In the genomic region with DNA sequence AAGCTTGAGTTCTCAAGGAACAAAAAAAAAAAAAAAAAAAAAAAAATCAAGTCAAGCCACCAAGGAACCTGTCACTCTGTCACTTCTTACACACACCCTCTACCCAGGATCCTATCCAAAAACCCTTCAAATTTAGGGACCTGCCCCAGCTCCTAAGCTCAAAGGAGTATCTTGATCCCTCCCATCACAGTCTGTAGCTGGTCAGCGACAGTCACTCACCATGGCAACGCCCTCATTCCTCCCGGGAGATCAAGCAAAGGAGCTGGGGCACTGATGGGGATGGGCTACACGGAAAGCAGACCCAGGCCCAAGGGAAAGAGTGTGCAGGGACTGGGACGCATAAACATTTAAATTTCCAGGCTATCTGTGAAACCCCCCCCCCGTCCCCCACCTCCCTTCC, we compare ENCODE assay signal across 10 mouse cellular contexts. TPM values are rescaled to one million over a fixed set of nuclear protein-coding genes. Genes with fewer than 3 reads are reported as not detected.
A peak's percentile ranks its signal among the peaks of the same experiment; 100 is the strongest.
DNase-seq lines count a peak whose midpoint lies in the region; ATAC-seq and TF ChIP-seq lines count a peak whose summit lies in the region.
"Had no signal": no experiment of that assay in that cellular context is flagged by ENCODE, and none has a peak within 500 bp of the region (broad histone marks: within the 10 kb centered on the region; RNA-seq: fewer than 3 reads in every experiment).

No protein-coding gene starts in this region.

- peaks cover 8% of the 10 kb centered on the region for H3K36me3 ChIP-seq in neural tube, embryonic 11.5 days (ENCODE audit: control insufficient read depth, insufficient read depth, low read length)
- peaks cover 41% of the 10 kb centered on the region for H3K36me3 ChIP-seq in limb, embryonic 12.5 days
- peaks cover 15% of the 10 kb centered on the region for H3K36me3 ChIP-seq in stomach, embryonic 15.5 days

- no peak overlapping the region for H3K9ac ChIP-seq in neural tube, embryonic 11.5 days (ENCODE audit: low read length)
- H3K9ac ChIP-seq in limb, embryonic 12.5 days (replicated peaks): peak overlapping the region; percentile 34; the same call in 1 of the 2 replicates
- no peak overlapping the region for H3K9ac ChIP-seq in stomach, embryonic 15.5 days

- H3K27ac ChIP-seq in cerebellum, adult 2 months (ENCODE audit: insufficient read depth, low read length): no peak overlapping the region
- H3K27ac ChIP-seq in neural tube, embryonic 11.5 days (ENCODE audit: low read depth, low read length): no peak overlapping the region
- 0 out of 2 replicates have a peak overlapping the region, but pooled peaks have one; percentile 90 for H3K27ac ChIP-seq in limb, embryonic 12.5 days
- peak overlapping the region; percentile 94 for H3K27ac ChIP-seq in stomach, embryonic 15.5 days

- WGBS in cerebellum, adult 2 months: 27% methylated on average over 6 of the region's 6 CpGs
- 4% methylated on average over 6 of the region's 6 CpGs for WGBS in neural tube, embryonic 11.5 days
- WGBS in limb, embryonic 12.5 days: 10% methylated on average over 6 of the region's 6 CpGs
- WGBS in stomach, embryonic 15.5 days: 12% methylated on average over 6 of the region's 6 CpGs

- no peak for TF ChIP-seq POLR2A in cerebellum, adult 2 months (IDR thresholded peaks at IDR 0.05; ENCODE audit: borderline replicate concordance, insufficient read depth, low read length)

- H3K4me2 ChIP-seq in neural tube, embryonic 11.5 days (ENCODE audit: low read depth): peak overlapping the region; percentile 90
- peak overlapping the region; percentile 93 for H3K4me2 ChIP-seq in limb, embryonic 12.5 days
- peak overlapping the region; percentile 91 for H3K4me2 ChIP-seq in stomach, embryonic 15.5 days

- no peaks in the 10 kb centered on the region for H3K27me3 ChIP-seq in cerebellum, adult 2 months (ENCODE audit: control insufficient read depth, insufficient read depth, low read length)
- H3K27me3 ChIP-seq in neural tube, embryonic 11.5 days (ENCODE audit: control insufficient read depth, insufficient read depth, low read length): peaks cover 6% of the 10 kb centered on the region; the same call in 1 of the 2 replicates
- H3K27me3 ChIP-seq in limb, embryonic 12.5 days: peaks cover 24% of the 10 kb centered on the region
- no peaks in the 10 kb centered on the region for H3K27me3 ChIP-seq in stomach, embryonic 15.5 days (replicated peaks)

- ATAC-seq in neural tube, embryonic 11.5 days (ENCODE audit: insufficient read depth, low FRiP score, low TSS enrichment): no peak
- ATAC-seq in limb, embryonic 12.5 days (ENCODE audit: insufficient number of reproducible peaks, insufficient read depth, low FRiP score, low TSS enrichment, low read depth): no peak
- ATAC-seq in stomach, embryonic 15.5 days (ENCODE audit: insufficient read depth, low FRiP score, low read depth): no peak
- ATAC-seq in CD4-positive, CD25-positive, alpha-beta regulatory T cell, adult 4 months: no peak

- H3K9me3 ChIP-seq in neural tube, embryonic 11.5 days (ENCODE audit: control insufficient read depth, low read length): no peaks in the 10 kb centered on the region
- H3K9me3 ChIP-seq in limb, embryonic 12.5 days: no peaks in the 10 kb centered on the region
- no peaks in the 10 kb centered on the region for H3K9me3 ChIP-seq in stomach, embryonic 15.5 days
- H3K9me3 ChIP-seq: megakaryocyte, embryonic 14.5 days had no signal

- no peak for TF ChIP-seq CTCF in cerebellum, adult 2 months (IDR thresholded peaks at IDR 0.05; ENCODE audit: borderline replicate concordance, insufficient read depth, low read depth, low read length)

- peaks cover 35% of the 10 kb centered on the region for H3K4me1 ChIP-seq in cerebellum, adult 2 months (ENCODE audit: control insufficient read depth, insufficient read depth, low read length)
- H3K4me1 ChIP-seq in neural tube, embryonic 11.5 days (ENCODE audit: control insufficient read depth, insufficient read depth, low read length): peaks cover 20% of the 10 kb centered on the region
- H3K4me1 ChIP-seq in limb, embryonic 12.5 days (replicated peaks): peaks cover 38% of the 10 kb centered on the region
- peaks cover 43% of the 10 kb centered on the region for H3K4me1 ChIP-seq in stomach, embryonic 15.5 days

- no peak for DNase-seq in cerebellum, adult 2 months
- no peak for DNase-seq in cerebellum, postnatal 36 days
- DNase-seq in neural tube, embryonic 11.5 days (ENCODE audit: low spot score): no peak
- DNase-seq in neural tube, embryonic 10.5 days (ENCODE audit: extremely low spot score, low spot score): no peak
- DNase-seq in right cerebral cortex, postnatal 10 days (ENCODE audit: low spot score in 2 of 2): no peak
- DNase-seq: spleen, adult 18-20 months had no signal

- H3K4me3 ChIP-seq in cerebellum, adult 2 months (replicated peaks; ENCODE audit: insufficient read depth, low read depth, low read length): peak overlapping the region; percentile 8
- H3K4me3 ChIP-seq in neural tube, embryonic 11.5 days (ENCODE audit: low read depth, low read length): peak overlapping the region; percentile 15; the same call in 1 of the 2 replicates
- H3K4me3 ChIP-seq in limb, embryonic 12.5 days (replicated peaks): 0 out of 2 replicates have a peak overlapping the region, but pooled peaks have one; percentile 95
- H3K4me3 ChIP-seq in stomach, embryonic 15.5 days (replicated peaks): no peak overlapping the region
- H3K4me3 ChIP-seq: megakaryocyte, embryonic 14.5 days had no signal

RNA-seq across cellular contexts. Expression of gene Fam171a2, which starts 2.7 kb away (rescaled TPM):
- 57.8 and 60.3 TPM in 2 replicates for polyA plus RNA-seq in cerebellum, adult 2 months (2012; rRNA removed)
- 11.6 and 12.0 TPM in 2 replicates for polyA plus RNA-seq in neural tube, embryonic 11.5 days (2014; fragmentation: Nextera tagmentation; extraction: Ambion mirVana)
- polyA plus RNA-seq in limb, embryonic 12.5 days (2016; fragmentation: Nextera tagmentation; extraction: Ambion mirVana): 9.7 and 10.7 TPM in 2 replicates
- 5.5 and 6.1 TPM in 2 replicates for polyA plus RNA-seq in stomach, embryonic 15.5 days (2015; fragmentation: Nextera tagmentation; extraction: Ambion mirVana)
- polyA plus RNA-seq in CD4-positive, CD25-positive, alpha-beta regulatory T cell, adult 4 months (2017; shearing (Covaris generic)): not detected

RNA-seq across cellular contexts. Expression of gene Grn, which starts 14.7 kb away (rescaled TPM):
- polyA plus RNA-seq in cerebellum, adult 2 months (2012; rRNA removed): 58.4 TPM in 2 replicates
- 54.2 and 54.8 TPM in 2 replicates for polyA plus RNA-seq in neural tube, embryonic 11.5 days (2014; fragmentation: Nextera tagmentation; extraction: Ambion mirVana)
- 101 and 106 TPM in 2 replicates for polyA plus RNA-seq in limb, embryonic 12.5 days (2016; fragmentation: Nextera tagmentation; extraction: Ambion mirVana)
- polyA plus RNA-seq in stomach, embryonic 15.5 days (2015; fragmentation: Nextera tagmentation; extraction: Ambion mirVana): 155 and 161 TPM in 2 replicates
- polyA plus RNA-seq in CD4-positive, CD25-positive, alpha-beta regulatory T cell, adult 4 months (2017; shearing (Covaris generic)): 10 to 100 TPM; 23.3 to 51.4 TPM

RNA-seq across cellular contexts. Expression of gene Itga2b, which starts 25.1 kb away (rescaled TPM):
- polyA plus RNA-seq in cerebellum, adult 2 months (2012; rRNA removed): 2.8 and 4.0 TPM in 2 replicates
- 5.3 and 6.1 TPM in 2 replicates for polyA plus RNA-seq in neural tube, embryonic 11.5 days (2014; fragmentation: Nextera tagmentation; extraction: Ambion mirVana)
- polyA plus RNA-seq in limb, embryonic 12.5 days (2016; fragmentation: Nextera tagmentation; extraction: Ambion mirVana): 6.9 and 7.0 TPM in 2 replicates
- polyA plus RNA-seq in stomach, embryonic 15.5 days (2015; fragmentation: Nextera tagmentation; extraction: Ambion mirVana): 7.3 and 7.8 TPM in 2 replicates
- polyA plus RNA-seq in CD4-positive, CD25-positive, alpha-beta regulatory T cell, adult 4 months (2017; shearing (Covaris generic)): 1 to 10 TPM in 1 of 2 experiments, under 1 TPM in 1; 0.36 to 1.5 TPM

RNA-seq across cellular contexts. Expression of gene Slc25a39, which starts 37.0 kb away (rescaled TPM):
- 124 and 126 TPM in 2 replicates for polyA plus RNA-seq in cerebellum, adult 2 months (2012; rRNA removed)
- 174 and 184 TPM in 2 replicates for polyA plus RNA-seq in neural tube, embryonic 11.5 days (2014; fragmentation: Nextera tagmentation; extraction: Ambion mirVana)
- polyA plus RNA-seq in limb, embryonic 12.5 days (2016; fragmentation: Nextera tagmentation; extraction: Ambion mirVana): 164 and 174 TPM in 2 replicates
- polyA plus RNA-seq in stomach, embryonic 15.5 days (2015; fragmentation: Nextera tagmentation; extraction: Ambion mirVana): 256 and 259 TPM in 2 replicates
- 10 to 100 TPM; 44.0 to 44.2 TPM for polyA plus RNA-seq in CD4-positive, CD25-positive, alpha-beta regulatory T cell, adult 4 months (2017; shearing (Covaris generic))

RNA-seq across cellular contexts. Expression of gene Rundc3a, which starts 51.6 kb away (rescaled TPM):
- 446 and 460 TPM in 2 replicates for polyA plus RNA-seq in cerebellum, adult 2 months (2012; rRNA removed)
- polyA plus RNA-seq in neural tube, embryonic 11.5 days (2014; fragmentation: Nextera tagmentation; extraction: Ambion mirVana): 46.7 and 51.5 TPM in 2 replicates
- 1.7 and 2.3 TPM in 2 replicates for polyA plus RNA-seq in limb, embryonic 12.5 days (2016; fragmentation: Nextera tagmentation; extraction: Ambion mirVana)
- 8.8 and 9.2 TPM in 2 replicates for polyA plus RNA-seq in stomach, embryonic 15.5 days (2015; fragmentation: Nextera tagmentation; extraction: Ambion mirVana)
- polyA plus RNA-seq in CD4-positive, CD25-positive, alpha-beta regulatory T cell, adult 4 months (2017; shearing (Covaris generic)): 1 to 10 TPM; 3.3 to 3.5 TPM

Comparison
In these comparisons a context has a peak if more than half of its experiments do, and no peak if none do; other contexts are left out.
1. H3K27ac ChIP-seq: peak in limb, embryonic 12.5 days (single experiment) and stomach, embryonic 15.5 days (single experiment); none in cerebellum, adult 2 months (single experiment) and neural tube, embryonic 11.5 days (single experiment).
2. Peak in every context shown above with its lines, with median percentiles within 50 percentile points of each other: H3K4me2 ChIP-seq.